Mouse (Mus musculus) adrenal gland, adult 2 months (tissue): ENCODE data around the gene Thsd7b. TPM values are rescaled to one million over a fixed set of nuclear protein-coding genes. Genes with fewer than 3 reads are reported as not detected.
"Not testable (repeated sequence)": the region's sequence is repeated elsewhere in the genome, so short reads cannot be mapped to it uniquely, and the experiment has no call there.

ENCODE experiments used
- DNase-seq: peaks from one replicate; pipeline ENCODE4 v3.0.0; 2021
- polyA plus RNA-seq: library from polyadenylated mRNA; depleted of rRNA; stranded (reverse); fragments of >200 nt; gene quantifications from 2 replicates; pipeline ENCODE4 v1.2.3, GENCODE M21; 2012
- total RNA-seq, 2 experiments: library from RNA; stranded (reverse); gene quantifications; 2 replicates each; pipeline ENCODE4 v1.2.3; 2021

Thsd7b gene
- total and polyA plus RNA-seq, 3 experiments: 0.28 to 1.5 (median 0.45) TPM

DNA sequence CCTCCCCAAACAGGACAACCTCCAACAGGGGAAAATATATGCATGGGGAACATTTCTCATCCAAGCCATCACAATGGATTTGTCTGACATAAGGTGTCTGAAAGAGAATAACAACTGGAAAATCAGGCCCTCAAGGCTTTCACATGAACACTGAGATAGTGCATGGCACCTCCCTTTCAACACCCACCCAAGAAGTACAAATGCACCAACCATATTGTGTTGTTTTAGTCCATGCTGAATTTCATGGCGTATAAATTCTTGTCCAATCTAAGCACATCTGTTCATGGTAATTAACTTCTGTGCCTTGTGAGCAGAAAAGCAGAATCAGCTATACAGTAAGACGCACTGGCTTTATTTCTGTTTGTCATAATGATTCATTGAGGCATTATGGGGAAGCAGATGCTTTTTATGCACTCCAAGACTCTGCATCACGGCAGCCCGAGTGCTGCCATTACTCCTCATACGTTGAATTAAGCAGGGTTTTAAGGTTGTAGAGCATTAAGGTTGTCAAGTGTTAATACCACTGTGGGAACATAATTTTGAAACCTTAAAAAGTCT, 577.0 kb downstream of the Thsd7b start:
- no peak for DNase-seq

- DNase-seq: no peak
Measured at GRCm38 (mm10) chr1:129867714-129868113, 594.6 kb downstream of the Thsd7b start.

DNA sequence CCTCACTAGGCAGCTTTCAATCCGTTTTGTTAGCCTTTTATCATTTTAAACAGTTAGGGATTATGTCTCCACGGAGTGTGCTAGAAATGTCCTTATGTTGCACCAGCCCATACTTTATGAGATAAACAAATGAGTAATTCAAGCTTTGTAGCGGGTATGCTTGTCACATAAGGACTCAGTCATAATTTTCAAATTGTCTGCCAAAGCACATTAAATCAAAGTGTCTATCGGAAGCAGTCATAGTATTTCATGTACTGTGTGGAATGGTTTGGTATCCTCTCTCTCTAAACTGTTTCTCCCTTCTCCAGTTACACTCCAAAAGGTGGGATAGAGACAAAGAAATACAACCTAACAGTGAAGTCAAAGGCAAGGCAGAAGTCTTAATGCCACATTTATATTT, 601.3 kb downstream of the Thsd7b start:
- DNase-seq: no peak

DNA sequence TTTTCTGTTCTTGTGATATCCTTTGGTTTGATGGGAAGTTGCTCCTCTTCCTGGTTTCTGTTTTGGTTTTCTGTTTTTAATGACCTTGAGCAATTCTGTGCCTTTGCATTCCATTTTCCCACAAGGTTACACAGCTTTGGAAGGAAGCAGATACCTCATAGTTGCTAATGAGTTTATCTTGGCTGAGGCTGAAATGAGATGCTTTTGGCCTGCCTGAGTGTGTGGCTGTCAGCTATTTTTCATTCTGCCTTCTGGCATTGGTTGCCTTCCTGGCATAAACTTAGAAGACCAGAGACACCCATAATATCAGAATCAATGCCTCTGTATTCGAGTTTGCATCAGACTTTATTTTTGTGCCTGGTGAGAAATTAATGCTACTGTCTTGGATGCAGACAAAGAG, 614.8 kb downstream of the Thsd7b start:
- DNase-seq: no peak

- no peak for DNase-seq
Measured at GRCm38 (mm10) chr1:129898121-129898520, 625.0 kb downstream of the Thsd7b start.

DNA sequence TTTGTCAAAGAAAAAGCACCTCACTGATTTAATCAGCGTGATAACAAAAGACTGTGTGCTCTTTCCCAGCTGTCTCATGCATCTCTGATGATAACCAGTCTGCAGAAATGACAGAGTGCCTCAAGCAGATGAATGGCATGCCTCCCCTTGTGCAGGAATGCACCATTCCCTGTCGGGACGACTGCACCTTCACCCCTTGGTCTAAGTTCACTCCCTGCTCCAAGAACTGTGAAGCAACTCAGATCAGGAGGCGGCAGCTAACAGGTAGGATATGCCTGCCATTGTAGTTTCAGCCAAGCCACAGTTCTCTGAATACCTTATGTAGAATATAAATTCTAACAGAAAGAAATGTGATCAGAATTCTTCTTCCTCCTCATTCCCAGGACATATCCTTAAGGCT, 642.4 kb downstream of the Thsd7b start:
- DNase-seq: no peak

DNA sequence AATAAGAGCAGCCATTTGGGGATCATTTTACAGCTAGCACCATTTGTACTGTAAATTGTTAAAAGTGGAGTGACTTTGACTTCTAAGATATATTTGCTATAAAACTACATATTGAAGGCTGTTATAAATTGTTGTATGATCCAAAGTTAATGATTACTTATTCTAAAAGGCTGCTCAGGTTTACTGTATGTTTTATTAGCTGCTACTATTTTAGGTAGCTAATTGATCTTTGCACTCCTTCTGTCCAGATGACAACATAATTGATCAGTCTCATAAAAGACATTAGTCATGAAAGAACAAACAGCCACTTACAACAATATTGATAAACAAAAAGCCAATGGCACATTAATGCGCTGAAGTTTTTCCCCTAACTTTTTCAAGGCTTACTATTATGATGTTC, 644.5 kb downstream of the Thsd7b start:
- no peak for DNase-seq

- no peak for DNase-seq
Measured at GRCm38 (mm10) chr1:129919385-129919784, 646.3 kb downstream of the Thsd7b start.

GRCm38 (mm10) chr1:129931003-129931402, 657.9 kb downstream of the Thsd7b start:
- DNase-seq: no peak

GRCm38 (mm10) chr1:129943116-129943515, 670.0 kb downstream of the Thsd7b start:
- DNase-seq: no peak

GRCm38 (mm10) chr1:129947026-129947425, 673.9 kb downstream of the Thsd7b start:
- no peak for DNase-seq

DNA sequence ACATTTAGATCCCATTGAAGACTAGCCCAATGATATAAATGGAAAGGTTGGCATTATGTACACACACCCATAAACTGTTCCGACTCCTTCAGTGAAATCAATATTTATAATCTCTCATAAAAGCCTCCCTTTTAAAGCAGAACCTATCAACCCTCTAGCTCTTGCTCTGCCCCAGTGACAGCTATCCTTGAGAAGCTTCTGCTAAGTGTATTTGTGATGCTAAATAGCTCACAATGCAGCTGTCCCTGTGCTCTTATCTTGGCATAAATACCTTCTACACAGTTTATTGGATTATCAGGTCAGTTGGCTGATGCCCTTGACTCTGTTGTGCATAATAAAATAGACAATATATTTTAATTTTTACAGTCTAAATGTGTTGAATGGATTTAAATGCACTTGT, 682.4 kb downstream of the Thsd7b start:
- DNase-seq: no peak

DNA sequence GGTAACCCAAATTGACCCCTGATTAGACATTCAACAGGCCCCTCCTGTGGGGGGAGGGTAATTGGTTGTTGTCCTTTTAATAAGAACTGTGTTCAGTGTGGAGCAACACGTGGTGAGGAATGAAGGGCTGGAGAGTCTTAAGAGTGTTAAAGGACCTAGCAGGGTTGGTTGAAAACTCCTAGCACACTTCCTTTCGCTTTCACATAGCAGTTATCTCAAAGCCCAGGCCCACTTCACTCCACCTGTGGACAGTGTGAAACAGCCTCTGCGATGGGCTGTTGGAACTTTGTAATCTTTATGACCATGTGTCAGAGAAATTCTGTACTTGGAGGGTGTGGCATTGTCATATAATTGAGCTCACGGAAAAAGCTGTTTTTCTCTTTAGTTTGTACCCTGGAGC, 683.5 kb downstream of the Thsd7b start:
- DNase-seq: no peak

DNA sequence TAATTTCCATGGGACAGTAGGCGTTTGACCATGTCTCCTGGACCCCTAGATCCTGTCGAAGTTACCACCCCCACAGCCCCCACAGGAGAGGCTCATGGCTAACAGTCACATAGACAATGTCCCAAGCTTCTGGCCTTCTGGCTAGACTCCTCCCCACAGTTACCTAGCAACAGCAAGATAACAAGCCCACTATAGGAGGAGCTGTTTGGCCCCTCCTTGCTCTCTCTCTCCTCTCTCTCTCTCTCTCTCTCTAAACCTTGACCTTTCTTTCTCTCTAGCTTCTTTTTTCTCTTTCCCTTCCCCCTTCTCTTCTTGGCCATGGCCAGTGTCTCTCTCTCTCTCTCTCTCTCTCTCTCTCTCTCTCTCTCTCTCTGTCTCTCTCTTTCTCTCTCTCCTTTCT, 686.2 kb downstream of the Thsd7b start:
- DNase-seq: not testable (repeated sequence)

DNA sequence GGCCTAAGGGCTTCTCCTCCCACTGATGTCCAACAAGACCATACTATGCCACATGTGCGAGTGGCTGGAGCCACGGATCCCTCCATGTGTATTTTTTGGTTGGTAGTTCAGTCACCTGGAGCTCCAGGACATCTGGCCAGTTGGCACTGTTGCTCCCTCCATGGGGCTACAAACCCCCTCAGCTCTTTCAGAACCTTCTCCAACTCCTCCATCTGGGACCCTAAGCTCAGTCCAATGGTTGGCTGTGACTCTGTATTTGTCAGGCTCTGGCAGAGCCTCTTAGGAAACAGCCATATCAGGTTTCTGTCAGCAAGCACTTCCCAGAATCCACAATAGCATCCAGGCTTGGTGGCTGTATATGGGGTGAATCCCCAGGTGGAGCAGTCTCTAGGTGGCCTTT, 690.1 kb downstream of the Thsd7b start:
- no peak for DNase-seq

DNA sequence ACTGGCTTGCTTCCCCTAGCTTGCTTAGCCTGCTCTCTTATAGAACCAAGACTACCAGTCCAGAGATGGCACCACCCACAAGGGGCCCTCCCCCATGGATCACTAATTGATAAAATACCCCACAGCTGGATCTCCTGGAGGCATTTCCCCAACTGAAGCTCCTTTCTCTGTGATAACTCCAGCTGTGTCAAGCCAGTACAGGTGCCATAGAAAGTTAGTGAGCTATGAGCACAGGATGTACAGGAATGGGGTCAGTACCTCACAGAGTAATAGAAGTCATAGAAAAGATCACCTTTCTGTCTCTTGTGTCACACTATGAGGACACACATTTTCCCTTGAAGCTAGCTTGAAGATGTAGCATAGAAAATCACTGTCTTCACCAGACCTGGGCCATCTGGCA, 716.1 kb downstream of the Thsd7b start:
- not testable (repeated sequence) for DNase-seq

DNA sequence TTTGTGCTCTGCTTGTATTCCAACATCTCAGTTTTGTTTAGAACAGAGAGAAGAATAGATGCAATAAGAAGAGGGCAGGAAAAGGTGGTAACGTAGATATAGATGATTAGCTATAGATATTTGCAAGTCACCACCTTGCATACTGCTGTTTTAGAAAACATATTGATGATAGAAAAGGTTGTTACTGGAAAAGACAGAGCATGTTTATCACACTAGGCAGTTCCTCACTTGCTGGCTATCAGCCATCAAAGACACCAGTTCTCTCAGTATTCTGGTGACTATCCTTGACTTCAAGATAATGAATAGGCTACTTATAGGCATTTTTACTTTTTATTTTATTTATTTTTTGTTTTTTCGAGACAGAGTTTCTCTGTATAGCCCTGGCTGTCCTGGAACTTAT, 717.7 kb downstream of the Thsd7b start:
- no peak for DNase-seq

DNA sequence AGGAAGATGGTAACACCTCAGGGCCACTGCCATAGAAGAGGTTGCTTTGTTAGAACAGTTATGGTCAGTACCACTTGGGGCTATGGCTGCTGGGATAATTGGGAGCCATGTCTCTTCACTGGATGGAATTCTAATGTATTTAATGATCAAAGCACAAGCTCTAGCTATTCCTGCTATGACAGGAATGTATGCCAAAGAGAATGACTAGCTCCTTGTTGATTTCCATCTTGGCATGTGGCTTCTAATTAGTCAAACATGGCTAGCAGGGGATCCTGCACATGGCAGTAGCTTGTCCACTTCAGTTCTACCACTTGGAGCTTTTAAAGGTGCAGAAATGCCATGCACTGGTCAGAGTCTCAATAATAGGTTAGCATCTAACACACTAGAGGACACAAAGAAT, 781.9 kb downstream of the Thsd7b start:
- DNase-seq: no peak

GRCm38 (mm10) chr1:130062105-130062504, 789.0 kb downstream of the Thsd7b start:
- DNase-seq: no peak

DNA sequence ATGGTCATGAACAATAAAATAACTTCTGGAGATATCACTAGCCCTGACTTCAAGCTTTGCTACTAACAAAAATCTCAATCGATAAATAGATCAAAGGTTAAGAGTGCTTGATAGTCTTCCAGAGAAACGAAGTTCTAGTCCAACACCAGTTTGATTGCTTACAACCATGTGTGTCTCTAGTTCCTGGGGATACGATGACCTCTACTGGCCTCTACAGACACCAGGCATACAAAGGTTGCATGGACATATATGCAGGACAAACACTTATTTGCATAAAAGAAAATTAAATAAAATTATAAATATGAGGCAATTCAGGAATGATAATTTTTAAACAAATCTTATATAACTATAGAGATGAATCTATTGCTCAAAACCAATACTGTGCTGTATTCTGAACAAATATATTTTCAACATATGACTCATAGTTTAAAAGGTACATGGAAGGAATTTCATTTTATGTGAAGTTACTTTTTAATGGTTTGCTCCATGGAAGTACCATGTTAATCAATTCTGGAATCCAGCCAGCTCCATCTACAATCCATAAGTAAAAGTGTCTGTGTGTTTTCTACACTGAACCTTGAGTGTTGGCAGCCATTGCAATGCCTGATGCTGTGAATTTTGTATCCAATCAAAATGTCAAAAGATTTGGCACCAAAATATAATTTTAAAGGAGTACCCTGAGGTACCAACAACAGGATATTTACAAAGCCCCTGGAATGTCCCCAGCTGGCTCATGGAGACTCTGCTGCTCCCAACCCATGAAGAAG, 793.3 kb downstream of the Thsd7b start:
- DNase-seq: no peak

DNA sequence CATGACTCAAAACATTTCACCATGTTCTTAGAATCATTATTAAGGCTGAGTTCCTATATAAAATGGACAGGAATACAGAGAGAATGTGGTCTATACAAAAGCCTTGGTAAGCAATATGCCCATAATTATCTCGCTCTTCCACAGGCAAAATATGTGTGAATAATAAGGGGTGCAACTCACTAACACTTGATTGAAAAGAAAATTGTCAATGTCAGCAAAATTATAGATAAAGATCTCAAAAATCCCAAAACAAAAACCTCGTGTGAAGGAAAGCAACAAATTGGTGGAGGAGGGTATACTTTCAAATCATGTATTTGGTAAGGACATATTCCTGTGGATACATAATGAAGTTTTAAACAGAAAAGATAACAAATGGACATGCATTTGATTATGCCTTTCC, 810.7 kb downstream of the Thsd7b start:
- no peak for DNase-seq

- DNase-seq: no peak
Measured at GRCm38 (mm10) chr1:130085207-130085606, 812.1 kb downstream of the Thsd7b start.

DNA sequence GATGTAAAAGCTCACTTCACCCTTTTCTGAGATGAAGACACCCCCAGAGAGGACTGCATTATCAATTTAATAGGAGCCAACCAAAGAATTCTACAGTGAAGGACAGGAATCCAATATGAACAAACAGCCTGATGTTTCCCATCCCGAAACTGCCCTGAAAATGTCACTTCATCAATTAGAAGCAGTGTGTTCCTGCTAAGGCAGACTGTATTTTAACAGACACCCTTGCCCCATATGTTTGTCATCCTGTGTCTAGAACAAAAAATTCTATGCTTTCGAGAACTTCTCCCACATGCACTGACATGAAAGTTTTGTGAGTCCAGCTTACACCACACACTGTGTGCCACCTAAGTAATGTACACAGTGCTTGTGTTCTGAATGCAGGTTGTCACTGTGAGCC, 812.8 kb downstream of the Thsd7b start:
- no peak for DNase-seq

DNA sequence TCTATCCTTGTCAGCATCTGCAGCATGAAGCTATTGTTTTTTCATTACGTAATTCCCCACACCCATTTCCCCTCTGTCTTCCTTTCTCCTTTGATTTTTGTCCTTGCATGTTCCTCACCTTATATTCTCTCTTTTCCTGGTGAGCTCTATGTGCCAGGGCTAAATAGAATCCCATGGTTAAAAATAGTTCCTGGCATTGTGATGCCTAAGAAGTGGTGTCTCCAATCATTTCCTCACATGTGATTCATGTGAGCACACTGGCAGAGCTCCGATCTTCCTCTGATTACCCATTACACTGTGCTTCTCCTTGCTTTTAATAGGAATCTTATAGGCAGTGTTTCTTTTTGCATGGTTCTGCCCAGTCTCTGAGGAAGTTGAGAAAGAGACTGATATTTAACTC, 826.1 kb downstream of the Thsd7b start:
- DNase-seq: no peak
